Mouse (Mus musculus): ENCODE measurements at regions not wholly inside any gene's neighbourhood (a gene's known extent, or its start where the extent isn't known, plus 50 kb on each side); places are given as distances from the start of the nearest gene placed in this dataset.

GRCm38 (mm10) chrX:12466312-12466711 is 121.3 kb upstream of the Atp6ap2 start:
- DNase-seq (ENCODE audit: low spot score), result no peak

- no peak for DNase-seq (ENCODE audit: low spot score)
Measured at GRCm38 (mm10) chrX:12466897-12467296, 120.7 kb upstream of the Atp6ap2 start.

GRCm38 (mm10) chrX:12467528-12468179 is 119.9 kb upstream of the Atp6ap2 start:
- no peak for DNase-seq (ENCODE audit: low spot score)

GRCm38 (mm10) chrX:12472296-12472695 is 115.3 kb upstream of the Atp6ap2 start:
- DNase-seq (ENCODE audit: low spot score), result no peak

- DNase-seq (ENCODE audit: low spot score), result no peak
Measured at GRCm38 (mm10) chrX:12479207-12479606, 108.4 kb upstream of the Atp6ap2 start.

GRCm38 (mm10) chrX:12490957-12491356 is 96.6 kb upstream of the Atp6ap2 start:
- DNase-seq (ENCODE audit: low spot score), result no peak

GRCm38 (mm10) chrX:12493216-12493615 is 94.4 kb upstream of the Atp6ap2 start:
- DNase-seq (ENCODE audit: low spot score), result no peak

GRCm38 (mm10) chrX:12493916-12494315 is 93.7 kb upstream of the Atp6ap2 start:
- no peak for DNase-seq (ENCODE audit: low spot score)

- no peak for DNase-seq (ENCODE audit: low spot score)
Measured at GRCm38 (mm10) chrX:12494535-12494934, 93.1 kb upstream of the Atp6ap2 start.

GRCm38 (mm10) chrX:12500601-12501000 is 87.0 kb upstream of the Atp6ap2 start:
- no peak for DNase-seq (ENCODE audit: low spot score)

GRCm38 (mm10) chrX:12502364-12502763 is 85.2 kb upstream of the Atp6ap2 start:
- DNase-seq (ENCODE audit: low spot score), result no peak

- DNase-seq (ENCODE audit: low spot score), result no peak
Measured at GRCm38 (mm10) chrX:12503581-12503980, 84.0 kb upstream of the Atp6ap2 start.

GRCm38 (mm10) chrX:12511119-12511518 is 76.5 kb upstream of the Atp6ap2 start:
- no peak for DNase-seq (ENCODE audit: low spot score)

GRCm38 (mm10) chrX:12525044-12525443 is 62.6 kb upstream of the Atp6ap2 start:
- DNase-seq (ENCODE audit: low spot score), result no peak

- no peak for DNase-seq (ENCODE audit: low spot score)
Measured at GRCm38 (mm10) chrX:12530406-12531311, 56.9 kb upstream of the Atp6ap2 start.

Measured in urinary bladder, adult 2 months (tissue).